Mouse (Mus musculus) neutrophil, adult 83 days (primary cell): ENCODE results near the gene Shroom1. TPM values are rescaled to one million over a fixed set of nuclear protein-coding genes. Genes with fewer than 3 reads are reported as not detected.

ENCODE experiments used
- total RNA-seq, 2 experiments: library from RNA; stranded (reverse); gene quantifications; one replicate each; pipeline ENCODE4 v1.2.4; 2023

The Shroom1 gene
- total RNA-seq: under 1 TPM; 0.39 to 0.55 TPM

GRCm38 (mm10) chr11:53456474-53457371 is at the start of gene Shroom1, which contains the start of gene Gm10447:
TSS of gene Shroom1 (plus strand) at chr11:53457205.
TSS of gene Gm10447 (minus strand) at chr11:53457110.

GRCm38 (mm10) chr11:53423036-53423435 is 34.0 kb upstream of the Shroom1 start, which contains the start of gene Leap2:
TSS of gene Leap2 (minus strand) at chr11:53423170.

GRCm38 (mm10) chr11:53430670-53431346 is 26.2 kb upstream of the Shroom1 start, which contains the start of the genes Uqcrq and Gdf9:
TSS of gene Uqcrq (minus strand) at chr11:53430831.
TSS of gene Gdf9 (plus strand) at chr11:53431023.

GRCm38 (mm10) chr11:53469968-53470695 is 13.1 kb downstream of the Shroom1 start, which contains the start of gene Gm9837:
TSS of gene Gm9837 (minus strand) at chr11:53470479.

GRCm38 (mm10) chr11:53479783-53480301 is 22.8 kb downstream of the Shroom1 start, which contains the start of the genes Gm9945 and Sowaha:
TSS of gene Gm9945 (plus strand) at chr11:53480166.
TSS of gene Sowaha (minus strand) at chr11:53480274.

Other genes with a start within 250 kb of the Shroom1 start
- gene Hspa4, start 156.7 kb upstream of the Shroom1 start, total RNA-seq: 10 to 100 TPM; 57.2 to 60.9 TPM
- gene Zcchc10, start 132.5 kb upstream of the Shroom1 start, total RNA-seq: 1 to 10 TPM; 4.9 to 6.6 TPM
- 10 to 100 TPM; 77.3 to 95.3 TPM for gene Aff4, start 106.4 kb upstream of the Shroom1 start, total RNA-seq
- not detected for gene Leap2, start 34.0 kb upstream of the Shroom1 start, total RNA-seq
- 100 to 1,000 TPM; 181 to 191 TPM for gene Uqcrq, start 26.4 kb upstream of the Shroom1 start, total RNA-seq
- gene Gdf9, start 26.2 kb upstream of the Shroom1 start, total RNA-seq: under 1 TPM; 0.24 to 0.99 TPM
- gene Gm10447, start 95 bp upstream of the Shroom1 start, total RNA-seq: not detected
- not detected for gene Gm9837, start 13.3 kb downstream of the Shroom1 start, total RNA-seq
- not detected for gene Gm9945, start 23.0 kb downstream of the Shroom1 start, total RNA-seq
- gene Sowaha, start 23.1 kb downstream of the Shroom1 start, total RNA-seq: under 1 TPM; 0.11 to 0.68 TPM
- gene Sept8, start 62.1 kb downstream of the Shroom1 start, total RNA-seq: 10 to 100 TPM in 1 of 2 experiments, 1 to 10 TPM in 1; 9.8 to 15.3 TPM
- gene Kif3a, start 110.2 kb downstream of the Shroom1 start, total RNA-seq: 1 to 10 TPM; 1.7 to 2.2 TPM
- not detected for gene Il4, start 161.5 kb downstream of the Shroom1 start, total RNA-seq
- not detected for gene Il13, start 177.5 kb downstream of the Shroom1 start, total RNA-seq